Mouse (Mus musculus): Measurements from ENCODE around the gene Wfdc15a.

Gene Wfdc15a

DNA sequence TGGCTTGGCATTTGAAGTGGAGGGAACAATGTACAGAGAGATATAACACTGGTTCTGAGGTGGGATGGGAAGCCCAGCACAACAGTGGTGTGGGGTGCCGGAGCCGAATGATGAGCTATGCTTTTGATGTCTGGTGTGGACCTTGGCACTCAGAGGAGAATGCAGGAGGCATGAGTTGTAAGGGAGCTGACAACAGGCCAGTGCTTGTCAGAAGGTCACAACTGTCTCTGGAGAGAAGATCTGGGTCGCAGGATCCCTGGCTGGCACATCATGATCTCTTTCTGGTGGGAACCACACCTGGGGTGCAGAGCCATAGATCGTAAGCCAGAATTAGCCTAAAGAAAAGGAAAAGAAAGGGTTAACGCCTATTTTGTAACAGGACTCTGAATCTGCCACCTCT lies 22.1 kb downstream of the Wfdc15a start:
- no peak for DNase-seq (ENCODE audit: low spot score in 2 of 2)

DNA sequence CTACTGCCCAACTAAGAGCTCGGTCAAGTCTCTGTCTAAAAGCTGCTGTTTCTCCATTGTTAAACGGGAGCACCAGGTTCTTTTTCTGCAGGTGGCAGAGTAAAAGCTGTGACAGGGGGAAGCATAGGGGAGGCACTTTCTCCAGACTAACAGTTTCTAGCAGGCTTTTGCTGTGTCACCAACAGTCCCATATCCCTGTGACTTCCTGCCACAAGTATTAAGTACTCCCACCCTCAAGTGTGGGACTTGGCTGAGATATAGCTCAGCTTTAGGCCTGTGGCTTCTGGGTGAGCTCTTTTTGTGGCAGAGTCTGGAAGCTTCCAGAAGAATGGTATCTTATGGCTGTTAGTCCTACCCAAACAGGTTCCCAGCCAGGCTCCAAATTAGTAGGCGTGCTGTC lies 24.1 kb downstream of the Wfdc15a start:
- no peak for DNase-seq (ENCODE audit: low spot score in 2 of 2)

DNA sequence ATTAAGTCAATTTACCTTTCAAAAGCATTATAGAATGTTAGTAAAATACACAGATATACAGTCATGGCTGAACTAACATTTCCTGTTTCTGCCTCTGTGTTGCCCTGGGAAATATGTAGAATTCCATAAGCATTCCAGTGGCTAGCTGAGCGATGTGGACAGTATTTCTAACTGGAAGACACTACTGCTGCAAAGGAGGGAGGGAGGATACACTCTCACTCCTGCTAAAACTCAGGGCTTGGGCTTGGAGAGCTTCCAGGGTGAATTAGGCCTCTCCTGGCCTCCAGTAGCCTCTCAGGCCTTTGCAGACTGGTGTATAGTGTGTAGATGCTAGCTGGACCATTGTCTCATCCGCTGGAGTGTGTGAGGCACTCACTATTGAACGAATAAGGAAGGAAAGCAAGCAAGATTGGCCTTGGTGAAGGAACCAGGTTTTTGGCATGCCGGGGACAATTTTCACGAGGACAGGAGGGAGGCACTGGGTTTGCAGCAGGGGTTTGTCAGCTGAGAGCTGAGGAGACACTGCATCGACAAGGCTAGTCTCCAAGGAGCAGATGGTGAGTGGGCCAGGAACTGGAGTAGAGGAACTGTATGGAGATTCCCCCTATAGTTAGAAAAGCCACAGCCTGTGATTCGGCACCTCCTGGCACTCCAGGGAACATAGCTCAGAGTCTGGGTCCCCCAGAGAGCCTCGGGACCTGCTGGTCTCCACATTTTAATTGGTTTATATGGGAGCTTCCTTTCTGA lies 25.1 kb downstream of the Wfdc15a start:
- DNase-seq (ENCODE audit: low spot score in 2 of 2): peak; percentile 62 to 71

DNA sequence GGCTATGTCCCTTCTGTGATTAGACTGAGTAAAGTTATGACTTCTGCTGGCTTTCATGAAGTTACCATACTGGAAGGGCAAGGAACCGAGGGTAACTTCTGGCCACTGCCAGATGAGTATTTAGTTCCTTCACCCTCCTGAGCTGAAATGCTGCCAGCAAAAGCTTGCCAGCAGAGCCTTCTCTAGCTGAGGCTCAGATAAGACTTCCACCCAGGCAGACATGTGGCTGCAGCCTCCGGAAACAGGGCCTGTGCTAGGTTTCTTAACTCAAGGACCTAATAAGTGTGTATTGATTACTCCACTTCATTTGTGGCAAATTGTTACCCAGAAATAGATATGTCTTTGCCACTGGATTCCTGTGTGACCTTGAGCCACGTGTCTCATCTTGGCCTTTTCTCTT lies 26.5 kb downstream of the Wfdc15a start:
- DNase-seq (ENCODE audit: low spot score in 2 of 2): no peak

GRCm38 (mm10) chr2:164170902-164171301 lies 29.0 kb downstream of the Wfdc15a start, which contains the start of gene Kcns1:
TSS of gene Kcns1 (minus strand) at chr2:164171113.
- DNase-seq (ENCODE audit: low spot score in 2 of 2): no peak

DNA sequence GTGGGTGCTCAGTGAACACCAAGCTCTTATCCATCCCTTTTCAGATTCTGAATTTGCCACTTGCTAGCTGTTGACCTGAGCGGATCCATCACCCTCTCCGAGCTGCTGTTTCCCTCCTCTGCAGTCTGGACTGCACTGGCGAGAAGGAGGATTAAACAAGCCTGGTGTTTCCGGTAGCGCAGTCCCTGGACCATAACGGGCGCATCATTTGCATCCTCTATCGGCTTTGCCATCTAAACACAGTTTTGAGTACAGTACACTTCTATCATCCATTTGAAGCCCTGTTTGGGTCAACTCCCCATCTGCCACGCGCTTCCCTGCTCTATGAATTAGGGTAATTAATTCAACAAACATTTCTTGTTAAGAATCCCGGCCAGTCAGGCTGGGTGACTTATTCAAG lies 29.6 kb downstream of the Wfdc15a start:
- no peak for DNase-seq (ENCODE audit: low spot score in 2 of 2)

DNA sequence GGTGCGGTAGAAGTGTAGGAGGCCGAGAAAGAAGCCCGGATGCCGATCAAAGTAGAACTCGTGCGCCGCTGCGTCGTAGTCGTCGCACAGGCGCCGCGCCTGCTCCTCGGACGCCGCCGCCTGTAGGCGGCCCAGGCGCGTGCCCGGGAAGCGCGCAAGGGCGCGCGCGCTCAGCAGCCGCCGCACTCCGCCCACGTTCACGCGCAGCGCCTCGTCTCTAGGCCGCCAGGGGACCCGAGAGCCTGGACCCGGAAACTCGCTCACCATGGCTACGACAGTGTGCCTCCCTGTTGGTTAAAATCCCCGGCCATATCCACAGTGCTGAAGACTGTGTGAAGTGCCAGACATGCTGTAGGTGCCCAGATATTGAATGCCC lies 31.4 kb downstream of the Wfdc15a start:
- no peak for DNase-seq (ENCODE audit: low spot score in 2 of 2)

DNA sequence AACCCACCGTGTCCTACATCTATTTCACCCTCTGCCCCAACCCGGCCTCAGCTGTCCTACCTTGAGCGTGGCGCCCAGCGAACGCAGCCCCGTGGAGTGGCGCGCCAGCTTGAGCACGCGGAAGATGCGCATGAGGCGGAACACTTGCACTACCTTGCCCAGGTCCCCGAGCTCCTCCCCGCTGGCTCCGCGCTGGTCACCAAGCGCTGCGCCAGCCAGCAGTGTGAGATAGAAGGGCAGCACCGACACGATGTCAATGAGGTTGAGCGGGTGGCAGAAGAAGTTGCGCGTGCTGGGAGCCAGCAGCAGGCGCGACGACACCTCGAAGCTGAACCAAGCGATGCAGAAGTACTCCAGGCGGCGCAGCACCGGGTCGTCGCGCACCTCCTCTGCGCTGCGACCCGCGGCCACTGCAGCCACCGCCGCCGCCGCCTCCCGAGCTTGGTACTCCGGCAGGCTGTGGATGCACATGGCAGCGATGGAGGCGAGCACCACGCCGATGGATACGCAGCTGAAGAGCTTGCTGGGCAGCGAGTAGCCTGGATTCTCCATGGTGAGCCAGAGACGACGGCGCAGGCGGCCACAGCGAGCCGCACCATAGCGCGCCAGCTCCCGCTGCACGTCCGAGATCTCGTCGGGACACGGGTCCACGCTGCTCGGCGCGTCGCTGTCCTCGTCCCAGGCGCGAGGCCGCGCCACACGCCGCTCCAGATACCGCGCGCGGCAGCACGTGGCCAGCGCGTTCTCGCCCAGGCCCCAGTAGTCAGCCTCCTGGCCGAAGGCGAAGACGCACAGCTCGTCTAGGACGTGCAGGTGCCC lies 32.0 kb downstream of the Wfdc15a start:
- no peak for DNase-seq (ENCODE audit: low spot score in 2 of 2)

GRCm38 (mm10) chr2:164164941-164165340 lies 35.0 kb downstream of the Wfdc15a start:
- DNase-seq (ENCODE audit: low spot score in 2 of 2): no peak

DNA sequence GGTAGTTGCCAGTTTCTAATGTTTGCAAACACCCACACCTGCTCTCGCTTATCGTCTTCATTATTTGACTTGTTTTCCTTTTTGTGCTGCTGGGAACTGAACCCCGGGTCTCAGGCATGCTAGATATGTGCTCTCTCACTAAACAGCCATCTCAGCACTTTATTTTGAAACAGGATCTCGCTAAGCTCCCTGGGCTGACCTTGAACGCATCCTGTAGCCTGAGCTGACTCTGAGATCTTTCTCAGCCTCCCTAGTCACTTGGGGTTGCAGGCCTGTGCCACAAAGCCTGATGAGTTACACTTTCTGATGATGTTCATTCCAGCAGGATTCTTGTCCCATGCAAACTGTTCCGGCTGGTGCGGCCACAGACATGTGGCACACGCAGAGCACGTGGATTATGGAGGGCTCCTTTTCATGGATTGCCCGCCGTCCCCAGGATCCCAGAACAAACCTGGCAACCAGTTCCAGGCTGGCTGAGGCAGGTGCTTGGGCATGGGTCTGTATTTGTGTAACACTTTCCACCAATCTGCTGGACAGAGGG lies 38.3 kb downstream of the Wfdc15a start:
- DNase-seq (ENCODE audit: low spot score in 2 of 2): no peak

GRCm38 (mm10) chr2:164158838-164159237 lies 41.1 kb downstream of the Wfdc15a start:
- no peak for DNase-seq (ENCODE audit: low spot score in 2 of 2)

GRCm38 (mm10) chr2:164156158-164156557 lies 43.8 kb downstream of the Wfdc15a start:
- no peak for DNase-seq (ENCODE audit: low spot score in 2 of 2)

DNA sequence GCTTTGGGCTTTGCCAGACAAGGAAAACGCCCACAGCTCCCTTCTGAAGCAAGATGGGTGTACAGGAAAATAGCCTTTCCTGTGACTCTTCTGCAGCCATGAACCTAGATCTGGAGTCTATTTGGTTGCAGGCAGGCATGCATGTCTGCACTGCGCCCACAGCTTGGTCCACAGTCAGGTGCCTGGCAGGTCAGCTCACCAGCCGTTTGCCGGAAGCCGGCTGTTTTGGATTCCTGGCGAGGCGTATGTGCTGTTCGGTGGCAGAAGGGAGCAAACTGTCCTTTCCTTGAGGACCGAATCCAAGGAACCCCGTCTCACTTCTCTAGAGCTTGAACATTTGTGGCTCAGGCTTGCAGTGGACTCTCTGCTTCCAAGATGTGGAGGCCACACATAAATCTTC lies 45.9 kb downstream of the Wfdc15a start:
- DNase-seq (ENCODE audit: low spot score in 2 of 2): no peak

- DNase-seq (ENCODE audit: low spot score in 2 of 2): no peak
Measured at GRCm38 (mm10) chr2:164152341-164152740, 47.6 kb downstream of the Wfdc15a start.

DNA sequence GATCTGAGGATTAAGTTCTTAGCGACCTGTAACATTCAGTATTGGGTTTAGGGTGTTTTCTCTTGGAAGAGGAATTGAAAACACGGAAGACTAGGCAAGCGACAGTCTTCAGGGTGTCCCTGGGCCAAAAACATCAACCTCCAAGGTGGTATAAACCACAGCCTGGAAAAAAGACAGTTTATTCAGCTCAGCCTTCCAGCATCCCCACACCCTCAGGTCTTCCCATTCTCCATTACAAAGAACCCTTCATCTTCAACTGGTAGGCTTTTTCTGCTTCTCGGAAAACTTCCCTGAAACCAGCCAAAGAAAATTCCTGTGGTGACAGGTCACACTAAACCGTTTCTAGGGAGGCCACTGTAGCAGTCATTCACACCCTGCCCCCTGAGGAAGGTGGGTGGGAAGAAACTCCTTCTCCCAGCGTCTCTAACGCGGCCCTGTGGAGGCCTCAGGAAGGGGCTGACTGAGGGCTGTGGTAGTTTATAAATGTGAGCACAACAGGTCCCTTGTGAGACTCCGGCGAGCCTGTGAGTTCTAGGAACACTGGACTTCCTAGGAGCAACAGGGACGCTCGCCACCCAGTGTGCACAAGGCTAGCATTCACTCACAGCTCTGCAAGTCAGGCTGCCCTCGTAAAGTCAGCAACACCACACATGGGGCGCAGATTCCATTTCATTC lies 49.7 kb downstream of the Wfdc15a start:
- no peak for DNase-seq (ENCODE audit: low spot score in 2 of 2)

Measured in frontal cortex, postnatal 14 days (tissue).